Mouse (Mus musculus): ENCODE measurements around the gene Atg4d. TPM values are rescaled to one million over a fixed set of nuclear protein-coding genes. Genes with fewer than 3 reads are reported as not detected.
"Not testable (repeated sequence)": the region's sequence is repeated elsewhere in the genome, so short reads cannot be mapped to it uniquely, and the experiment has no call there.

The Atg4d gene
- polyA plus RNA-seq, 3 experiments from 2014 or later: 23.5 to 32.5 (median 24.2) TPM

GRCm38 (mm10) chr9:21241343-21241742 is 23.8 kb upstream of the Atg4d start:
- ATAC-seq: peak; percentile 72

- ATAC-seq: no peak
These were observed 21.2 kb upstream of the Atg4d start for GRCm38 (mm10) chr9:21243826-21244427.

- no peak for ATAC-seq
These were observed 20.5 kb upstream of the Atg4d start for GRCm38 (mm10) chr9:21244428-21245112.

GRCm38 (mm10) chr9:21245113-21245487 is 20.0 kb upstream of the Atg4d start:
- ATAC-seq: no peak

GRCm38 (mm10) chr9:21246342-21246741 is 18.8 kb upstream of the Atg4d start:
- ATAC-seq: no peak

GRCm38 (mm10) chr9:21248326-21248725 is 16.8 kb upstream of the Atg4d start, which contains the start of gene S1pr5:
Gene S1pr5, minus strand, starts transcription at chr9:21248443.
- ATAC-seq: no peak

GRCm38 (mm10) chr9:21249629-21250508 is 15.2 kb upstream of the Atg4d start:
- ATAC-seq: no peak

- ATAC-seq: no peak
These were observed 14.6 kb upstream of the Atg4d start for GRCm38 (mm10) chr9:21250509-21250908.

- ATAC-seq: no peak
These were observed 13.9 kb upstream of the Atg4d start for GRCm38 (mm10) chr9:21251116-21251735.

- no peak for ATAC-seq
These were observed 10.4 kb upstream of the Atg4d start for GRCm38 (mm10) chr9:21254690-21255089.

GRCm38 (mm10) chr9:21256349-21256748 is 8.7 kb upstream of the Atg4d start:
- ATAC-seq: not testable (repeated sequence)

GRCm38 (mm10) chr9:21260491-21261040 is 4.5 kb upstream of the Atg4d start:
- no peak for ATAC-seq

- no peak for ATAC-seq
These were observed 3.3 kb upstream of the Atg4d start for GRCm38 (mm10) chr9:21261831-21262230.

- ATAC-seq: no peak
These were observed 657 bp upstream of the Atg4d start for GRCm38 (mm10) chr9:21264272-21264999.

- no peak for ATAC-seq
These were observed 518 bp downstream of the Atg4d start for GRCm38 (mm10) chr9:21265611-21266010.

- ATAC-seq: no peak
These were observed 1.8 kb downstream of the Atg4d start for GRCm38 (mm10) chr9:21266889-21267288.

- no peak for ATAC-seq
These were observed 3.2 kb downstream of the Atg4d start for GRCm38 (mm10) chr9:21268305-21268704.

GRCm38 (mm10) chr9:21269590-21269989 is 4.5 kb downstream of the Atg4d start:
- ATAC-seq: not testable (repeated sequence)

- ATAC-seq: no peak
These were observed 7.3 kb downstream of the Atg4d start for GRCm38 (mm10) chr9:21272391-21272790.

- no peak for ATAC-seq
These were observed 8.0 kb downstream of the Atg4d start for GRCm38 (mm10) chr9:21273094-21273493.

GRCm38 (mm10) chr9:21273520-21274228 is 8.6 kb downstream of the Atg4d start:
- no peak for ATAC-seq
